Mouse (Mus musculus) liver, embryonic 11.5 days (tissue): ENCODE data around the gene Bola1. TPM values are rescaled to one million over a fixed set of nuclear protein-coding genes. Genes with fewer than 3 reads are reported as not detected.
A peak's percentile ranks its signal among the peaks of the same experiment; 100 is the strongest.
"Not testable (repeated sequence)": the region's sequence is repeated elsewhere in the genome, so short reads cannot be mapped to it uniquely, and the experiment has no call there.

Source experiments
- ATAC-seq: fragments of 200-750 bp; cut with Nextera tagmentation; replicated peaks from 2 replicates; pipeline ENCODE4 v1.8.0; 2017; ENCODE audit warnings: moderate number of reproducible peaks, mild to moderate bottlenecking, moderate TSS enrichment, moderate library complexity; ENCODE audit not compliant: low FRiP score
- DNase-seq: peaks from one replicate; pipeline ENCODE4 v3.0.0-alpha.2; 2017; ENCODE audit warnings: low spot score
- H3K27ac ChIP-seq: fragments of 300-500 bp; sonication (generic); 2 replicates; pipeline ENCODE4 v1.5.1; 2014; ENCODE audit warnings: mild to moderate bottlenecking, low read depth, low read length, control low read depth
- H3K27me3 ChIP-seq: fragments of 300-500 bp; sonication (generic); replicated peaks from 2 replicates; pipeline ENCODE4 v1.6.1; 2014; ENCODE audit warnings: low read length, mixed read lengths; ENCODE audit not compliant: control insufficient read depth, insufficient read depth
- H3K36me3 ChIP-seq: fragments of 300-500 bp; sonication (generic); 2 replicates; pipeline ENCODE4 v1.6.1; 2014; ENCODE audit warnings: mild to moderate bottlenecking, low read length, moderate library complexity, mixed read lengths; ENCODE audit not compliant: control insufficient read depth, insufficient read depth
- H3K4me1 ChIP-seq: fragments of 300-500 bp; sonication (generic); replicated peaks from 2 replicates; pipeline ENCODE4 v1.6.1; 2014; ENCODE audit warnings: low read length, mixed read lengths; ENCODE audit not compliant: control insufficient read depth, insufficient read depth
- H3K4me2 ChIP-seq: fragments of 300-500 bp; sonication (generic); 2 replicates; pipeline ENCODE4 v1.6.1; 2014; ENCODE audit warnings: mild to moderate bottlenecking, control low read depth, moderate library complexity
- H3K4me3 ChIP-seq: fragments of 300-500 bp; sonication (generic); 2 replicates; pipeline ENCODE4 v1.5.1; 2014; ENCODE audit warnings: low read depth, low read length, control low read depth
- H3K9ac ChIP-seq: fragments of 300-500 bp; sonication (generic); 2 replicates; pipeline ENCODE4 v1.6.1; 2014; ENCODE audit warnings: low read depth, low read length, control low read depth
- H3K9me3 ChIP-seq: fragments of 300-500 bp; sonication (generic); 2 replicates; pipeline ENCODE4 v1.6.1; 2016; ENCODE audit warnings: low read length, inconsistent platforms, mixed read lengths; ENCODE audit not compliant: control insufficient read depth
- WGBS: fragments of 180-500 bp; shearing (Covaris S2); extraction: QIAGEN DNeasy Blood & Tissue Kit; methylation state at CpG from one replicate; pipeline ENCODE4 v1.1.7; 2014; 5-methylcytosine and 5-hydroxymethylcytosine counted together
- polyA plus RNA-seq: library from polyadenylated mRNA; unstranded; fragments of >200 nt; fragmentation: Nextera tagmentation; extraction: Ambion mirVana; gene quantifications from 2 replicates; pipeline ENCODE4 v1.2.1, GENCODE M21; 2014

Bola1 gene
- polyA plus RNA-seq, 1 experiment from 2014 or later, result 98.8 TPM

GRCm38 (mm10) chr3:96198601-96199251 is 20.8 kb downstream of the Bola1 start:
- Histone ChIP-seq H3K9ac (peak overlapping the region; percentile 30; the same call in 1 of the 2 replicates), H3K4me2 (peak overlapping the region; percentile 96), H3K4me1 (peaks cover 13% of the 10 kb centered on the region)
- not testable (repeated sequence) for H3K36me3 ChIP-seq, H3K9me3 ChIP-seq, H3K27ac ChIP-seq, ATAC-seq, DNase-seq, H3K4me3 ChIP-seq, H3K27me3 ChIP-seq
- WGBS, result 21% methylated on average over 6 of the region's 8 CpGs

- H3K9me3 ChIP-seq, result peaks cover 2% of the 10 kb centered on the region; the same call in 1 of the 2 replicates
- ATAC-seq (peak; percentile 50), DNase-seq (no peak)
- H3K27ac ChIP-seq, result peak overlapping the region; percentile 54
- H3K4me3 ChIP-seq, result peak overlapping the region; percentile 68
- peak overlapping the region; percentile 96 for H3K4me2 ChIP-seq
- H3K4me1 ChIP-seq, result peaks cover 13% of the 10 kb centered on the region
- 4% methylated on average over 6 of the region's 6 CpGs for WGBS
- no peaks in the 10 kb centered on the region for H3K27me3 ChIP-seq
- peak overlapping the region; percentile 68 for H3K9ac ChIP-seq
- 0 out of 2 replicates have a peak, but pooled peaks cover 2% of the 10 kb centered on the region for H3K36me3 ChIP-seq
Measured at GRCm38 (mm10) chr3:96198181-96198580, 21.3 kb downstream of the Bola1 start.

- peak; percentile 92 for ATAC-seq
- Histone ChIP-seq H3K4me3 (peak overlapping the region; percentile 68), H3K4me2 (peak overlapping the region; percentile 96), H3K9ac (peak overlapping the region; percentile 95), H3K36me3 (0 out of 2 replicates have a peak, but pooled peaks cover 2% of the 10 kb centered on the region), H3K27ac (peak overlapping the region; percentile 90), H3K27me3 (no peaks in the 10 kb centered on the region), H3K4me1 (peaks cover 13% of the 10 kb centered on the region), H3K9me3 (peaks cover 2% of the 10 kb centered on the region; the same call in 1 of the 2 replicates)
- DNase-seq, result peak; percentile 85
- WGBS, result under 1% methylated on average over 50 of the region's 50 CpGs
Measured at GRCm38 (mm10) chr3:96197129-96197749, 22.3 kb downstream of the Bola1 start.

- Histone ChIP-seq H3K4me2 (peak overlapping the region; percentile 96), H3K27me3 (no peaks in the 10 kb centered on the region), H3K4me3 (peak overlapping the region; percentile 68), H3K4me1 (peaks cover 13% of the 10 kb centered on the region), H3K9me3 (peaks cover 2% of the 10 kb centered on the region; the same call in 1 of the 2 replicates), H3K27ac (peak overlapping the region; percentile 90), H3K36me3 (0 out of 2 replicates have a peak, but pooled peaks cover 2% of the 10 kb centered on the region), H3K9ac (peak overlapping the region; percentile 95)
- DNase-seq (peak; percentile 51), ATAC-seq (0 out of 2 replicates have a peak, but pooled peaks have one; percentile 5)
- WGBS, result 15% methylated on average over 27 of the region's 27 CpGs
Measured at GRCm38 (mm10) chr3:96196437-96197128, 22.9 kb downstream of the Bola1 start.

GRCm38 (mm10) chr3:96195616-96196313 is 23.7 kb downstream of the Bola1 start:
- Histone ChIP-seq H3K27me3 (no peaks in the 10 kb centered on the region), H3K27ac (no peak overlapping the region), H3K9me3 (peaks cover 2% of the 10 kb centered on the region; the same call in 1 of the 2 replicates), H3K4me1 (peaks cover 13% of the 10 kb centered on the region), H3K36me3 (0 out of 2 replicates have a peak, but pooled peaks cover 2% of the 10 kb centered on the region), H3K4me2 (peak overlapping the region; percentile 96), H3K9ac (no peak overlapping the region), H3K4me3 (no peak overlapping the region)
- no peak for ATAC-seq
- DNase-seq, result no peak
- 84% methylated on average over 11 of the region's 11 CpGs for WGBS

GRCm38 (mm10) chr3:96194966-96195365 is 24.5 kb downstream of the Bola1 start:
- no peak overlapping the region for H3K4me3 ChIP-seq
- DNase-seq (no peak), ATAC-seq (no peak)
- H3K4me1 ChIP-seq, result peaks cover 13% of the 10 kb centered on the region
- H3K4me2 ChIP-seq, result no peak overlapping the region
- H3K27ac ChIP-seq, result no peak overlapping the region
- H3K27me3 ChIP-seq, result no peaks in the 10 kb centered on the region
- H3K9me3 ChIP-seq, result peaks cover 2% of the 10 kb centered on the region; the same call in 1 of the 2 replicates
- no peak overlapping the region for H3K9ac ChIP-seq
- 81% methylated on average over 10 of the region's 10 CpGs for WGBS
- H3K36me3 ChIP-seq, result 0 out of 2 replicates have a peak, but pooled peaks cover 2% of the 10 kb centered on the region

GRCm38 (mm10) chr3:96192977-96193376 is 26.5 kb downstream of the Bola1 start:
- Histone ChIP-seq H3K27ac (no peak overlapping the region), H3K36me3 (0 out of 2 replicates have a peak, but pooled peaks cover 2% of the 10 kb centered on the region), H3K27me3 (no peaks in the 10 kb centered on the region), H3K9me3 (peaks cover 2% of the 10 kb centered on the region; the same call in 1 of the 2 replicates), H3K9ac (no peak overlapping the region), H3K4me2 (no peak overlapping the region), H3K4me1 (peaks cover 7% of the 10 kb centered on the region), H3K4me3 (no peak overlapping the region)
- no peak for ATAC-seq
- 67% methylated on average over 12 of the region's 12 CpGs for WGBS
- DNase-seq, result no peak

GRCm38 (mm10) chr3:96182382-96182776 is 37.1 kb downstream of the Bola1 start:
- Histone ChIP-seq H3K9ac (no peak overlapping the region), H3K27me3 (no peaks in the 10 kb centered on the region; the same call in 1 of the 2 replicates), H3K36me3 (peaks cover 4% of the 10 kb centered on the region), H3K4me2 (peak overlapping the region; percentile 86), H3K4me3 (no peak overlapping the region), H3K9me3 (no peaks in the 10 kb centered on the region), H3K27ac (no peak overlapping the region), H3K4me1 (peaks cover 19% of the 10 kb centered on the region)
- ATAC-seq (no peak), DNase-seq (no peak)
- WGBS, result 22% methylated on average over 4 of the region's 4 CpGs
